Mouse (Mus musculus) erythroblast, embryonic 14.5 days (primary cell): ENCODE data around the gene Tmem156.

Source experiments
- GATA1 ChIP-seq: IDR thresholded peaks from 2 replicates; pipeline ENCODE4 v1.6.1; 2012; ENCODE audit warnings: low read length, inconsistent platforms, mixed read lengths
- TAL1 ChIP-seq: IDR thresholded peaks from 3 replicates; pipeline ENCODE4 v1.6.1; 2012; ENCODE audit warnings: low read length, inconsistent platforms, mixed read lengths

GRCm38 (mm10) chr5:65063266-65063665 lies 28.7 kb downstream of the Tmem156 start:
- TF ChIP-seq GATA1: no peak
- no peak for TF ChIP-seq TAL1
